Mouse (Mus musculus) mouse trophoblast stem cell (cell line): Measurements from ENCODE around the gene Gpr27.

Source experiments
- in situ Hi-C, 2 experiments: fragments of 300-500 bp; cut with MseI, MboI; formaldehyde crosslinking; loops; 2 replicates in 1 of 2; 3 replicates in 1 of 2; pipeline ENCODE4 v1.15.1; 2025

Gene Gpr27

DNA sequence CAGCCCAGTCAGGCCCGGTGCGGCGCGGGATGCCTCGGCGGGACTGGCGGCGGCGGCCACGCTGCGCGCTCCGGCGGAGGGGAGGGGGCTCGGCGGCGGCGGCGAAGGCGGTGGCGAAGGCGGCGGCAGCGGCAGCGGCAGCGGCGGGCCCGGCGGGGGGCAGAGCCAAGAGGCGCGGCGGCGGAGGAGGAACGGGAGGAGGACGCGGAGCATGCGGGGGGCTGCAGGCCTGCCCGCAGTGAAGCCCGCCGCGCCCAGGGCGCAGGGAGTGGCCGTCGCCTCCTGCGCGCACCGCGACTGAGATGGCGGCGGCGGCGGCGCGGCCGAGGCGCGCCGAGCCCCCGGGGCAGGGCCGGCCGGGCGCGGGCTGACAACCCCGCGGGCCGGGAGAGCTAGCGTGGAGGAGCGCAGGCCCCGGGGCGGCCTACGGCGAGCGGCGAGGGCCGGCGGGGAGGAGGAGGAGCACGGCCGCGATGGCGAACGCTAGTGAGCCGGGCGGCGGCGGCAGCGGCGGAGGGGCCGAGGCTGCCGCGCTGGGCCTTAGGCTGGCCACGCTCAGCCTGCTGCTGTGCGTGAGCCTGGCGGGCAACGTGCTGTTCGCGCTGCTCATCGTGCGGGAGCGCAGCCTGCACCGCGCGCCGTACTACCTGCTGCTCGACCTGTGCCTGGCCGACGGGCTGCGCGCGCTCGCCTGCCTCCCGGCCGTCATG lies at the start of gene Gpr27:
TSS of gene Gpr27 (plus strand) at position 474 of the 710 bp plus-strand sequence.
- in situ Hi-C loops = no loop called here

DNA sequence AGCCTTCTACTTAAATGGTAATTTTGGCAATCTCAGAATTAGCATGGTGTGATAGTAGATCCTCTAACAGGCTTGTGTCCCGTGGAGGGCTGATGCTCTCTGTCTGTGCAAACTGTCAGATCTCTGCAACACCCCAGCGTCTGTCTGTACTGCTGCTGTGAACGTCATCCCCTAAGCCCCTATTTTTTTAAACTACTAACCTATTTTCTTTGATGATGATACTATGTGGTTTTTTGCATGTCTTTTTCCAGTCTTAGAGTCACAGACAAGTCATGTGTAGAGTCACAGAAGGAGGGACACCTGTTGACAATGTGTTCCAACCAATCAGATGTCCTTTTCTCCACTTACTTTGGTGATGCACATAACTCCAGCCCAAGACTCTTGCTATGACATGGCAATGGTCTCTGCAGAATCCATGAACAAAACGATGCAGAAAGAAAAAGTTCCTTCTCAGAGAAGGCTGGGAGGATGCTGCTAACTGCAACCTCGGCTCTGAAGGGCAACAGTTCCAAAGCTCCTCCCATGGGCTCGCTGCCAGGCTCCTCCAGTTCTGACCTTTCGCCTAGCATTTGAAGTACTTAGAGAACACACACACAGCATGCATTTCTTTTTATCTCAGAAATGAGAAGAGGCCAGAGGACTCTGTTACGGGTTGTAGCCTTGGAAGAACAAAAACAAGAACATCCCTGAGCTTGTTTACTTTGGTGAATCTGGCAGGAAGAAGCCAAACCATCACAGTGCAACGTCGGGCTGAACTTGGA lies 48.9 kb upstream of the Gpr27 start:
- in situ Hi-C loops = no loop called here

DNA sequence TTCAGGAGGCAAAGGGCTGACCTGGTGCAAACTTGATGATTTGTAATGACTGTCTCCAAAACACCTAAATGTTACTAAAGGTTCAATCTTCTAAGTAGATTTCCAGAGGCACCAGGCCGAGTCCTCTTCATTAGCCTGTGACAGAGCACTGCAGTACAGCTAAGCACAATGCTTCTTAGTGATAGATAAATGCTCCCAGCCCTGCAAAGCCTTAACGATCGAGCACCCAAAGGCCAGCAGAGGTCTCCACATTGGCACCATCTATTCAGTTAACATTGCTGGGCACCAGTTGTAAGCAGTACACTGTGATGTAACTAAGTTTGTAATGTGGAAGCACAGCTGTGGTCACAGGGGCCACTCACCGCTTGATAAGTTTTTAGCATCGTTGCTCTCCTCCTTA lies 48.1 kb upstream of the Gpr27 start:
- in situ Hi-C loops = no loop called here

DNA sequence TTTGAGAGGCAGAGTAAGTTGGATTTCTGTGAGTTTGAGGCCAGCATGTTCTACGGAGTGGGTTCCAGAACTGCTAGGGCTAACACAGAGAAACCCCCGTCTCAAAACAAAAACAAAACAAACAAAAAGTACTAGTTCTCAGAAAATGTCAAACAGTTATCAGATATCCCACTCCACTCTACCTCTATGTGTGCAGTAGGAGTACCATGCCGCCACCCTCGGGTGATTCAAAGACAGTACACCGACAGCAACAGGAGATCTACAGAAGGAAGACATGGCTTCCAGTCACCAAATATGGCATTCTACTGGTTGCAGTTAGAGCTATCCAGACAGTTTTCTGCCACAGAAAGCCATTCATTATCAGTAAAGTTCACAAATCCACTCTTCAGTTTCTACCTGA lies 47.6 kb upstream of the Gpr27 start:
- in situ Hi-C loops = no loop called here

DNA sequence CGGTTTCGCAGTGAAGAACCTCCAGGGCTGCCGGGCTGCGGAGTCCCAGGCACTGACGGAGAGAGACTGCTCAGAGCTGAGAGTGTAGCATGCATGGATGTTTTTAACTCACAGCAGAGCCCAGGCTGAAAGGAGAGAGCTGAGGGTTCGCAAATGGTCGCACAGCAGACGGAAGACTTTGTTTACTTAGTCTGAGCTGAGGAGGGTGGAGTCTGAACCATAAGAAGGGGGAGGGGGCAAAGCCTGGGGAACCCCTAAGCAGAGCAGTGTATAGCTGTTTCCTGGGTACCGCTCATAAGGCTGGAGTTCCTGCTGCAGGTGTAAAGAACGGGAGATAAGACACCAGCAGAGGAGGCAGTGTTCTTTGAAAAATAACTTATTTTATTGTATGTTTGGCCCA lies 46.1 kb upstream of the Gpr27 start:
- in situ Hi-C loops = no loop called here

DNA sequence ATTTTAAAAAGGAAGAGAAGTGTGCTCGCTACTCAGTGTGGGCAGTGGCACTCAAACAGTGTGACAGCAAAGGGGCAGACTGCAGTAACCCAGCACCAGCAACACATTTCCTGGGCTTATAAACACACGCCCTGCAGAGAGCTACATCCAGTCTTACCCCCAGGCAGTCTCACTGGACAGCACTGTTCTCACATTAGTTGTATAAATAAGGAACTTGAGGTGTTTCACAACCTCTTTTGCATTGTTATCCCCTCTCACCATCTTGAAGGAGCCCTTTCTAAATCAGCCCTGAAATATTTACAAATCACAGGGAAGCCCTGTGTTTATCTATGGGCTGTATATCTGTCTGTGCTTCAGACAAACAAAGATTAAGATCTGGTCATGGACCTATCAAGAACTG lies 43.2 kb upstream of the Gpr27 start:
- in situ Hi-C loops = no loop called here

DNA sequence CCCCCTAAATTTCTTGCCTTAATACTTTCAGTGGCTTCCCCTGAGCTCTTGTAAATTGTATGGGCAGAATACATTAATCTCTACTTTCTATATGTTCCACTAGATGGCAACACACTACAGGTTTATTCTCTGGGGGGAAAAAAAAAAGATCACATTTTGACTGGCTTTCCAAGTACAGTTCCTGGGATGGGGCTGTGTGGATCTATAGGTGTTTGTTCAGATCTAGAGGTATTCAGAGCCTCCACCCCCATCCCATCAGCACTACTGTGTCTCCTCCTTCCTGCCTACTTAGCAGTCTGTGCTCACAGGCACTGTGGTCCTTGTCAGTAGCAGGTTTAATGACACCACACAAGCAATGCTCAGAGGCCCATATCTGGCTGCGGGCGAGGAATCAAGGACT lies 40.1 kb upstream of the Gpr27 start:
- in situ Hi-C loops = no loop called here

DNA sequence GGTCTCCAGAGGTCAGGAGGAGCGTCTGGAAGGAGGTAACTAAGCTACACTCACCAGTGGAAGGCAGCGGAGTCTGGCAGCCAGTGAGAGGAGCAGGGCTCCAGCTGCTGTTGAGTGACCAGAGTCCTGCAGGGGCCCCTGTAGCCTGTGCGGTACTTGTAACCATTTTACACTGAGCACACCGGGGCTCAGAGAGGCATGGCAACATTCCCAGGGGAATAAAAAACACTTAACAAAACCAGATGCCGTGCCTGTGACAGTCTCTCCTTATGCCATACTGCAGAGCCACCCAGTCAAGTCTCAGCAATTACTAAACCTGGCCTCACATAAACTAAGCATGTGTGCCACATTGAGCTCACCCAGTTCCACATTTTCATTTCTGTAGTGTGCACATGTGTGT lies 38.1 kb upstream of the Gpr27 start:
- in situ Hi-C loops = no loop called here

DNA sequence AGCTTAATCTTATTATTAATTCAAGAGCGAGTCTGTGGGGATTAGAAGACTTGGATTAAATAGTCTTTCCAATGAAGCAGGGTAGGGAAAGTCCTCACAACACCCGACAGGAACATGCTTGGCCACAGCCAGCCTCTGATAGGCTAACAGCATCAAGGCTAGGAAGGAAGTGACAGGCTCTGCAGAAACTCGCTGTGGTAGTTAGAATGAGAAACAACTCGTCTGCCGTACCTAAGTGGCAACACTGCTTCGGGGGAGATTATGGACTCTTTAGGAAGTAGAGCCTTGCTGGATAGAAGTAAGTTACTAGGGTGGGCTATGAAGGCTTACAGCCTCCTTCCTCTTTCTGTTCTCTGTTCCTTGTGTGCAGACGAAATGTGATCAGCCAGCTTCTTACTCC lies 37.0 kb upstream of the Gpr27 start:
- in situ Hi-C loops = no loop called here

DNA sequence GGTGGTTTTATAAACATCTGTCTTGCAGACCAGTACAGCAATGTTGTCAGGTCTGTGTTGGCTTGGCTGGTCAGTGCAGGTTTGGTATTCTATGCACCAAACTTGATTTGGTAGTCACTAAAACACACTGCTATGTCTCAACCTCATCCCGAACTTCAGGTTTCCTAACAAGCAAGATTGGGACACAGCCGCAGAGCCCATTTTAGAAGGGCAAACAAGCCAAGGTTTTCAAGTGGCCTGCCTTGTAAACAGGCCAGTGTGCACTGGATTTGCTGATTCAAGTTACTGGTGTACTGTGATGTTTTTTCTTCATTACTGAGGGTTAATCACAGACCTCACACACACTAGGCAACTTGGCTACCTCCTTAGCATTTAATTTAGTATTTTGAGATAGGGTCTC lies 36.4 kb upstream of the Gpr27 start:
- in situ Hi-C loops = no loop called here

DNA sequence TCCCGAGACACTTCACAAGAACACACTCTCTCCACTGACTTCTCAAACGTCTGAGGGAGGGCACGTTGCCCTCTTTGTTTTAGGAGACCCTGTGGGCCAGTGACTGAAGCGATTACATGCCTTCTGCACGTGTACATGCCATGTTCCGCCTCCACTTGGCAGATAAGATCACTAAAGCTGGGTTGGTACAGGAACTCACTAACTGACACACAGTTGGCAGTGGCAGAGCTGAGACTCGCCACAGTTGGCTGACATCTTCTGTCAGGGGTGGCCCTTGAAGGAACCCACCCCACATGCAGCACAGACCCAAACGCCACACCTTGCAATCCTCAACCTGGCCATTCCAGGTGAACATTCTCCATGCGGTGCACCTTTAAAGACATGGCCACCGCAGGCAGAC lies 33.9 kb upstream of the Gpr27 start:
- in situ Hi-C loops = no loop called here

DNA sequence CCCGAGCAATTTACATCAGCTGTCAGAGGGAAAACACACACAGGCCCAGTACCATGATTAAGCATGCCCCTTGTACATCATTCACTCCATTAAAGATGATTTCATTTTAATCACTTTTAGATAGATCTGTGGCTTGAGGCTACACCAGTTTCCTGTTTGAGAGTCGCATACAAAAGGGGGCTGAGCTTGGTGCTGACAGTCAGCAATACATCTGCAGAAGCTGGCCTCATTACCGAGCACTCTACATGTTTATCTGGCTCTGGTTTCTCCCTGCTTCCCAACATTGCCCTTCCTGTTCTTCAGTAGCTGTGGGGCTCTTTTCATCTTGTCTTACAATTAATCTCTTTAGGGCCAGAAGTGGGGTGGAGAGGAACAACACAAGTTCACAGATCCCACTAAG lies 32.0 kb upstream of the Gpr27 start:
- in situ Hi-C loops = no loop called here

DNA sequence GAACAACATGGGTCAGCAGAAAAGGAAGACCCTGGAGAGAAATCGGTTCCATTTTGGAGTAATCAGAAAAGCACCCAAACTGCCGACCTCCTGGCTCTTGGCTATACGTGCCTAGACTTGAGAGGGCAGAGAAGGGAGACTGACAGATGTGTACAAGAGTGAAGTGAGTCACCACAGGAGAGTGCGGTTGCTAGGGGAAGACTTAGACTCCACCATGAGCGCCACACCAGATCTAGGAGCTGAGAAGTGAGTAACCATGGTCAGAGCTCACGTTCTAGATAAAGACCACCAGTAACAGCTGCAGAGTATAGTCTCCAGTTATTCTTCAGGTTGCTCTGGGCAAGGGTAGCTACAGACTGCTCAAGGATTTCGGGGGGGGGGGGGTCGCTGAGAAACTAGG lies 29.2 kb upstream of the Gpr27 start:
- in situ Hi-C loops = no loop called here

DNA sequence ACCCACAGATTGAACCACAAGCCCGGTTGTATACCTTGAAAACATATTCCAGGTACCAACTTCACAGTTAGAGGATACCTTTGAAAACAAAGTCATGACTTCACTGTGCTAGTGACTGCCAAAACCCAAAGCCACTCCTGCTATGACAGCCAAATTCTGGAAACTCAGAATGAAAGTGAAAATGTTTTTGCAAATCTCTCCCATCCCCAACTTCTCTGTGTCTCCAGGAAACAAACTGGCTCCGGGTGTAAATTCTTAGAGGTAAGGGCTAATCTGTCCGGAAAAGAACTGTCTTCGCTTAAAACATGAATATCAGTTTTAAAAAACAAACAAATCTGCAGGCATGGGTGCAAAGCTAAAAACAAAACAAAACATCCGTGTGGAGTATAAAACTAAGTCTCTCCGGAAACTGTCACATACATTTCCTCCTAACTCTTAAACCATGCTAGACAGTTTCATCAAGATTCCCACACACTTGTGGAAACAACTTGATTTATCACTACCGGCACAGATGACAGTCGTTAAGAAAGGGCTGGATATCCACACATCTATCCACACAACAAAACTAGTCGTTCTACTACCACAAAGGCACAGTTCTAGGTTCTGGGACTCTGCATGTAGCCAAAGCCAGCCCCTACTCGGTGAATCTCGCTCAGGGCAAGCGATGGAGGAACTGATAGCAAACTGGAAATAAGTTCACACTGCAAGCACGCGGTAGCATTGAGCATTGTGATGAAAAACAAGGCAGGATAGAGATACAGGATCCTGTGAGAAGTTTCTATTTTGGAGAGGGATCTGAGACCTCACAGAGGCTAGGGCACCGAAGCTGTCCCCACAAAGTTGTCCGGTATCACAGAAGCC lies 26.8 kb upstream of the Gpr27 start:
- in situ Hi-C loops = no loop called here

DNA sequence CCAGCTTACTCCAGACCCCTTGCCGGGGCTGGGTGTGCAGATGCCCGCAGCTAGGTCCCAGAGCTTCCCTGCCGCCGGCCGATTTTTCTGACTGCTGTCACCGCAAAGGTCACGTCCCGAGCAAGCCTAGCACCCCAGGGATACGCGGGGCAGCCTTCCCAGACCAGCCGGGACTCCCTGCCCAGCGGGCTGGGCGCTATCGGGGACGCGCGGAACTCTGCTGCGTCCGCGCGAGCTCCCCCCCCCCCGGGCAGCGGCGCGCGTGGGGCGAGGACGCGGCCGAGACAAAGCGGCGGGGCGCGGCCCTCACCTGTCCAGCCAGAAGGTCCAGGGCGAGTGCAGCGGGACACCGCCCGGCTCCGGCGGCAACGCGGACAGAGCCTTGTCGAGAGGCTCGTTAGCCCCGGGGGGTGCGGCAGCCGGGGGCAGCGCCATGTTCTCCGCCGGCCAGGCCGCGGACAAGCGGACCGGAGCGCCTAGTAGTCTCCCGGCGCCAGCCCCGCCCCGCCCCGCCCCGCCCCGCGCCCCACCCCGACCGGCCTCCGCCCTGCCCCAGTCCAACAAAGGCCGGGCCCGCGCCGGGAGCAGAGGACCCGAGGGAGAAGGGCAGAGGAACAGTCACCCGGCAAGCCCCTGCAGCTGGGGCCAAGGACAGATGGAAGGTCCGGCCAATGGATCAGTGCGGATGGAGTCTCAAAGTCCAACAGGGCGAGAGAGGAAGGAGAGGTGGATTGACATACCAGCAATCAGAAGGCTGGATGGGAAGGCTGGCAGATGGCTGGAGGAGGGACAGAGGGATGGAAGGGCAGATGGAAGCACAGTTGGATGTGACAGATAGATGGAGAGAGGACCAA lies 25.9 kb upstream of the Gpr27 start, which contains the start of the genes Eif4e3 and Gm20696:
TSS of gene Eif4e3 (minus strand) at position 454 of the 854 bp plus-strand sequence.
TSS of gene Gm20696 (minus strand) at position 480 of the 854 bp plus-strand sequence.
- in situ Hi-C loops = no loop called here

DNA sequence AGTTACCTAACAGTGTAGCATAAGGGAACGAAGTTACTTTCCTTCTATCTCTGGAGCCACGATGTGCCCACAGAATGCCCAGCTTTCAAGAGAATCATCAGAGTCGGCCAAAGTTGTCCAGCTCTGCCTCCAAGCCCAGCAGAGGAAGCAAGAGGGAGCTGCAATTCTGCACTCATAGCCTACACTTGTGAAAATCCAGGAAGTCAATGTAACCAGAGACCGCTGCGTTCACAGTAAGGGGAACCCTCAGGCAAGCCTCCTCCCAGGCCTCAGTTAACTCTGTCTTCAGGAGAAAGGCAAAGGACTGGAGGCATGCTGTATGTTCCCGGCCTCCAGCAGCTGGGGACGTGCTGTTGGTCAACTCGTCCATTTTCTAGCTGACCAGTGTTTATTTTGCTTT lies 25.2 kb upstream of the Gpr27 start:
- in situ Hi-C loops = no loop called here

DNA sequence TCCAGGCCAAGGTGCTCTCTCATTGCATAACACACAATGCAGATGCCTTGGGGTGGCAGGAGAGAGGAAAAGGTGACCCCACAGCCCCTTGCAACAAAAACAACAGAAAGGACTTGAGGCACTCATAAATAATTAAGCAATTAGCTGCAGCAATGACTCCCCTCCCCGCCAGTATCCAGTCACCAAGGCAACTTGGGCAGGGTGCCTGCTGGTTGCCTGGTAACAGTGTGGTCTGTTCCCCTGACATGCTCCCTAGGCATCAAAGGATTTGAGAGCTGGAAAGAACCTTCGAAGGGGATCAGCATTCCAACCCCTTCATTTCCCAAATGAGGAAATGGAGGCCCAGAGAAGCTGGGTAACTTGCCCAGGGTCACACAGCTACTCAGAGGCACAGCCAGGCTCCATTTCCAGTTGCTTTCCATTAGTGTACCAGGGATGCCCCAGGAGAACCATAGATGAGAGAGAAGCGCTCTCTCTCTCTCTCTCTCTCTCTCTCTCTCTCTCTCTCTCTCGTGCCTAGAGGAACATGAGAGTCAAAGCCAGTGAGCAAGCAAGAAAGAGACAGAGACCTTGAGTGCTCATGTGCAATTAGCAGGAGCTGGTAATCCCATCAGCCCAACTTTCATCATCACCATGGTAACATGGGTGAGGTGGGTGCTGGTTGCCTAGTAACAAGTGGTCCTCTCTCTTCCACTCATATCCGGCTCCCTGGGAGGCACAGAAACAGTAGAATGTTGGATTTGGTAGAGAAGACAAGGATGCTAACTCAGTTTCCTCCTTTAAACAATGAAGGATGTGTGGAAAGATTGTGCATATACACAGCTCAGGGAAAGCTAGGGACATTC lies 22.8 kb upstream of the Gpr27 start:
- in situ Hi-C loops = no loop called here

DNA sequence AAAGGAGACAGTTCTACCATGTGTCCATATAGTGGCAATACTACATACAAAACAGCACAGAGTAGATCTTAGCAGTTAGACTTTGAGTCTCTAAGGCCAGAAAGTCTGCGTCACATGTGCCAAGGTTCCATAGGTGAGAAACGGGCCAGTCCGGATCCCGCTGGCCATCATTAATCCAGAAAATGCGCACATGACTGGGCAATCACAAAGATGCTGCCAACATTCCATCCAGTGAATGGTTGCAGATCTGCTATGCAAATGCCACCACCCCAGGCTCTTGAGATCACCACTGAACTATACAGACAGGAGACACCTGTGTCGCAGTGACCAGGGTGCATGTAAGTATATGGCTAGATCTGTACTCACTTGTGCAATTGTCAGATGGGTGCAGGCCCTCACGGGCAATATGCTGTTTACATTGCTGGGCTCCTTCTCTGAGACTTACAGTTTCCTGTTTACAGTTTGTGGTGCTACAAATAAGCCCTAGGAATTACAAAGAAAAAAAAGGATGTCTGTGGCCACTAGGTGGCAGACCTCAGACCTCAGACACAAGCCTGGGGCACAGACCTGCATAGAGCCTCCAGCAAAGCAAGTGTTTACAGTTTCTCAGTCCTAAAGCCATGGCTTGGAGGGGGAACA lies 21.9 kb upstream of the Gpr27 start:
- in situ Hi-C loops = no loop called here

DNA sequence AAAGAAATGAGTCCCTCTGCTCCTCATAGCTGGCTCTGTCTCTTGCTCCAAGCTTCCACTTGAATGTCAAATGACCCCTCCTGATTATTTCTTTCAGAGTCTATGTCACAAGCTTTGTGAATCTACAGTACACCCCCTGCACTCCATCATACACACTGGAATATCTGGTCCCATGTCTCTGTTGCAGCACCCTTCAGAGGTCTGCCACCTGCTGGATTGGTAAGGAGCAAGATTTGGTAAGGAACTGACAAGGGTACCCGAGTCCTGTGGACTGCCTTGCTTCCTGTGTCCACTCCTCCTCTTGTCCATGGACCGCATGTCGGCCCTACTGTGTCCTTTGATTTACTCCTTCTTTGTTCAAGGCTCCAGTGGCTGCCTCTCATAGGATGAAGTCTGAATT lies 20.7 kb upstream of the Gpr27 start:
- in situ Hi-C loops = no loop called here

DNA sequence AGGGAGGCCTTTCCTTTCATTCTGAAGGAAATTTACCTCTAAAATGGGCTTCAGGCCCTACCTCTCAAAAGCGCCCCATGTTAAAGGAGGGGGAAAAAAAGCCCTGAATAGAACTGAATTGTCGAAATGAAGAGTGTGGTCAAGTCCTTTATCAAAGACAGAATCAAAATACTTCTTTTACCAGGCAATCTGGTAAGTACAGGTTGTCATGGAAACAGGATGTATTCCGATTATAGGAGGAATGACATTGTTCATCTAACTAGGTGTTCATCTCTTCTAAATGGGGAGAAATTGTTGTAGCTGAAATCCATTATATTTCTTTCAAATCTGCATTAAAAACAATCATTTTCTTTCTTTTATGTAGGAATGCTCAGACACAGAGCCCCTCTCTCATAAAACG lies 18.0 kb upstream of the Gpr27 start:
- in situ Hi-C loops = no loop called here
